ENCODE assay signal across 12 mouse cellular contexts in genomic region chrX:6047936-6048614, GRCm38 (mm10). TPM values are rescaled to one million over a fixed set of nuclear protein-coding genes. Genes with fewer than 3 reads are reported as not detected.
A peak's percentile ranks its signal among the peaks of the same experiment; 100 is the strongest.
DNase-seq lines count a peak whose midpoint lies in the region; ATAC-seq and TF ChIP-seq lines count a peak whose summit lies in the region.
"Not testable (repeated sequence)": the region's sequence is repeated elsewhere in the genome, so short reads cannot be mapped to it uniquely, and the experiment has no call there.
"Had no signal": no experiment of that assay in that cellular context is flagged by ENCODE, and none has a peak within 500 bp of the region (broad histone marks: within the 10 kb centered on the region; RNA-seq: fewer than 3 reads in every experiment).

No protein-coding gene starts in this region.

- ATAC-seq in embryonic facial prominence, embryonic 15.5 days (ENCODE audit: insufficient number of reproducible peaks, low FRiP score, low TSS enrichment, low read depth): peak; percentile 80
- peak; percentile 61 for ATAC-seq in heart, embryonic 12.5 days (ENCODE audit: insufficient number of reproducible peaks, low FRiP score)
- peak; percentile 78 for ATAC-seq in intestine, embryonic 14.5 days (replicated peaks; ENCODE audit: low FRiP score, low TSS enrichment, low read depth)
- ATAC-seq in megakaryocyte progenitor cell, adult 5-6 weeks (replicated peaks; ENCODE audit: poor library complexity): peak; percentile 26; the same call in 1 of the 2 replicates

- not testable (repeated sequence) for H3K27me3 ChIP-seq in E14TG2a.4 (ENCODE audit: insufficient read depth, low read length); cerebellum, adult 2 months (ENCODE audit: control insufficient read depth, insufficient read depth, low read length); embryonic facial prominence, embryonic 15.5 days; heart, embryonic 12.5 days (replicated peaks); intestine, embryonic 14.5 days (replicated peaks; ENCODE audit: control insufficient read depth, insufficient read depth, low read length)

- H3K4me1 ChIP-seq in E14TG2a.4 (replicated peaks; ENCODE audit: low read depth, low read length); cerebellum, adult 2 months (ENCODE audit: control insufficient read depth, insufficient read depth, low read length); embryonic facial prominence, embryonic 15.5 days; heart, embryonic 12.5 days (replicated peaks); intestine, embryonic 14.5 days (replicated peaks; ENCODE audit: control insufficient read depth, insufficient read depth, low read length); olfactory bulb, adult 2 months (ENCODE audit: control insufficient read depth, insufficient read depth, low read length): not testable (repeated sequence)

- not testable (repeated sequence) for H3K9ac ChIP-seq in embryonic facial prominence, embryonic 15.5 days; heart, embryonic 12.5 days; intestine, embryonic 14.5 days (ENCODE audit: low read length)

- peak; percentile 20 to 53 for DNase-seq in cerebellum, adult 2 months
- DNase-seq in intestine, embryonic 14.5 days (ENCODE audit: low spot score): not testable (repeated sequence)
- peak; percentile 10 to 13 for DNase-seq in left cerebral cortex, postnatal 36 days (ENCODE audit: low spot score in 2 of 2)

- peak overlapping the region; percentile 49; the same call in 1 of the 2 replicates for H3K4me3 ChIP-seq in E14TG2a.4 (replicated peaks; ENCODE audit: low read length)
- H3K4me3 ChIP-seq in cerebellum, adult 2 months (replicated peaks; ENCODE audit: insufficient read depth, low read depth, low read length): peak overlapping the region; percentile 40
- H3K4me3 ChIP-seq in embryonic facial prominence, embryonic 15.5 days (replicated peaks): peak overlapping the region; percentile 34
- peak overlapping the region; percentile 43 for H3K4me3 ChIP-seq in heart, embryonic 12.5 days
- peak overlapping the region; percentile 13; the same call in 1 of the 2 replicates for H3K4me3 ChIP-seq in intestine, embryonic 14.5 days (ENCODE audit: low read depth, low read length)
- H3K4me3 ChIP-seq in olfactory bulb, adult 2 months (ENCODE audit: insufficient read depth, low read depth, low read length): peak overlapping the region; percentile 47

- intact Hi-C loops in left cerebral cortex, postnatal 36 days (cut with DNase I): not testable (repeated sequence)

- H3K36me3 ChIP-seq in E14TG2a.4 (ENCODE audit: insufficient read depth, low read length); embryonic facial prominence, embryonic 15.5 days; heart, embryonic 12.5 days; intestine, embryonic 14.5 days (ENCODE audit: control insufficient read depth, insufficient read depth, low read length): not testable (repeated sequence)

- not testable (repeated sequence) for H3K27ac ChIP-seq in cerebellum, adult 2 months (ENCODE audit: insufficient read depth, low read length); embryonic facial prominence, embryonic 15.5 days (replicated peaks); heart, embryonic 12.5 days (ENCODE audit: poor library complexity, severe bottlenecking); intestine, embryonic 14.5 days (ENCODE audit: low read depth); olfactory bulb, adult 2 months (ENCODE audit: insufficient read depth, low read depth, low read length)

- WGBS in cerebellum, adult 2 months: 15% methylated on average over 4 of the region's 60 CpGs
- WGBS in embryonic facial prominence, embryonic 15.5 days: 13% methylated on average over 10 of the region's 60 CpGs
- 6% methylated on average over 10 of the region's 60 CpGs for WGBS in heart, embryonic 12.5 days
- WGBS in intestine, embryonic 14.5 days: 9% methylated on average over 7 of the region's 60 CpGs
- 20% methylated on average over 8 of the region's 60 CpGs for WGBS in olfactory bulb, adult 2 months

- H3K4me2 ChIP-seq in embryonic facial prominence, embryonic 15.5 days (replicated peaks): peak overlapping the region; percentile 40
- H3K4me2 ChIP-seq in heart, embryonic 12.5 days: peak overlapping the region; percentile 68
- H3K4me2 ChIP-seq in intestine, embryonic 14.5 days (ENCODE audit: low read length): peak overlapping the region; percentile 41

- H3K9me3 ChIP-seq in E14TG2a.4 (ENCODE audit: low read length); embryonic facial prominence, embryonic 15.5 days (replicated peaks); heart, embryonic 12.5 days (replicated peaks); intestine, embryonic 14.5 days (ENCODE audit: control insufficient read depth, low read length): not testable (repeated sequence)

- TF ChIP-seq CTCF in E14TG2a.4 (conservative IDR thresholded peaks at IDR 0.05; ENCODE audit: low read length); cerebellum, adult 2 months (IDR thresholded peaks at IDR 0.05; ENCODE audit: borderline replicate concordance, insufficient read depth, low read depth, low read length); olfactory bulb, adult 2 months (IDR thresholded peaks at IDR 0.05; ENCODE audit: insufficient read depth, low read depth, low read length): not testable (repeated sequence)

- not testable (repeated sequence) for TF ChIP-seq POLR2A in cerebellum, adult 2 months (IDR thresholded peaks at IDR 0.05; ENCODE audit: borderline replicate concordance, insufficient read depth, low read length); olfactory bulb, adult 2 months (IDR thresholded peaks at IDR 0.05; ENCODE audit: insufficient read depth, low read depth, low read length)

RNA-seq across cellular contexts. Expression of gene Nudt11, which starts 0.8 kb away (rescaled TPM):
- 20.6 TPM in 2 replicates for polyA plus RNA-seq in cerebellum, adult 2 months (2012; rRNA removed)
- polyA plus RNA-seq in embryonic facial prominence, embryonic 15.5 days (2015; fragmentation: Nextera tagmentation; extraction: Ambion mirVana): 2.7 and 4.3 TPM in 2 replicates
- polyA plus RNA-seq in heart, embryonic 12.5 days (2016; fragmentation: Nextera tagmentation; extraction: Ambion mirVana): 8.1 and 9.3 TPM in 2 replicates
- polyA plus RNA-seq in intestine, embryonic 14.5 days (2014; fragmentation: Nextera tagmentation; extraction: Ambion mirVana): 3.7 and 4.9 TPM in 2 replicates
- 10 to 100 TPM; 26.1 to 31.6 TPM for total RNA-seq in left cerebral cortex, postnatal 36 days (2021)
- not detected in 2 replicates for total RNA-seq in megakaryocyte progenitor cell, adult 5-6 weeks (2015)
- total RNA-seq in megakaryocyte progenitor cell, adult 5-6 weeks (2017): 0.10 TPM in 1 of 2 replicates, not detected in the other
- polyA plus RNA-seq in olfactory bulb, adult 2 months (2012; ENCODE audit: insufficient read depth, insufficient read length, low replicate concordance, missing spikeins): not detected in 2 replicates
- total RNA-seq: MEL had no signal

RNA-seq across cellular contexts. Expression of gene AU022751, which starts 35.1 kb away (rescaled TPM):
- polyA plus RNA-seq in cerebellum, adult 2 months (2012; rRNA removed): 0.65 and 0.86 TPM in 2 replicates
- polyA plus RNA-seq in embryonic facial prominence, embryonic 15.5 days (2015; fragmentation: Nextera tagmentation; extraction: Ambion mirVana): not detected in 2 replicates
- not detected in 2 replicates for polyA plus RNA-seq in heart, embryonic 12.5 days (2016; fragmentation: Nextera tagmentation; extraction: Ambion mirVana)
- not detected in 2 replicates for polyA plus RNA-seq in intestine, embryonic 14.5 days (2014; fragmentation: Nextera tagmentation; extraction: Ambion mirVana)
- total RNA-seq in left cerebral cortex, postnatal 36 days (2021): 1 to 10 TPM in 1 of 2 experiments, under 1 TPM in 1; 0.42 to 1.6 TPM
- total RNA-seq in megakaryocyte progenitor cell, adult 5-6 weeks (2015): not detected in 2 replicates
- not detected in 2 replicates for total RNA-seq in megakaryocyte progenitor cell, adult 5-6 weeks (2017)
- not detected in 2 replicates for polyA plus RNA-seq in olfactory bulb, adult 2 months (2012; ENCODE audit: insufficient read depth, insufficient read length, low replicate concordance, missing spikeins)
- total RNA-seq: gastrocnemius, adult 8-10 months; heart, postnatal 36 days; MEL had no signal
- polyA plus RNA-seq: liver, embryonic 14.5 days had no signal

Comparison
In these comparisons a context has a peak if more than half of its experiments do, and no peak if none do; other contexts are left out.
1. ATAC-seq: peak in every context shown above with its lines; median percentile 80 in embryonic facial prominence, embryonic 15.5 days; 78 in intestine, embryonic 14.5 days; 61 in heart, embryonic 12.5 days; 26 in megakaryocyte progenitor cell, adult 5-6 weeks.